Mouse (Mus musculus) thymus, postnatal 25 days (tissue): ENCODE results near the gene Cep112.

Experiments used
- DNase-seq: peaks from one replicate; pipeline ENCODE4 v3.0.0; 2022

Cep112 gene

GRCm38 (mm10) chr11:108449811-108450210 lies 24.8 kb downstream of the Cep112 start:
- DNase-seq: peak; percentile 64

GRCm38 (mm10) chr11:108459599-108459998 lies 34.6 kb downstream of the Cep112 start:
- DNase-seq: no peak

- DNase-seq: no peak
Measured at GRCm38 (mm10) chr11:108464138-108464537, 39.1 kb downstream of the Cep112 start.

- DNase-seq: no peak
Measured at GRCm38 (mm10) chr11:108464715-108465301, 39.8 kb downstream of the Cep112 start.

- DNase-seq: no peak
Measured at GRCm38 (mm10) chr11:108475738-108476137, 50.7 kb downstream of the Cep112 start.

- no peak for DNase-seq
Measured at GRCm38 (mm10) chr11:108476226-108476625, 51.2 kb downstream of the Cep112 start.

- no peak for DNase-seq
Measured at GRCm38 (mm10) chr11:108483976-108484375, 59.0 kb downstream of the Cep112 start.

GRCm38 (mm10) chr11:108488256-108488655 lies 63.3 kb downstream of the Cep112 start:
- no peak for DNase-seq

GRCm38 (mm10) chr11:108489863-108490262 lies 64.9 kb downstream of the Cep112 start:
- no peak for DNase-seq

- no peak for DNase-seq
Measured at GRCm38 (mm10) chr11:108508190-108508589, 83.2 kb downstream of the Cep112 start.

- no peak for DNase-seq
Measured at GRCm38 (mm10) chr11:108527725-108528363, 102.9 kb downstream of the Cep112 start.

- DNase-seq: no peak
Measured at GRCm38 (mm10) chr11:108532901-108533300, 107.9 kb downstream of the Cep112 start.

GRCm38 (mm10) chr11:108534014-108534413 lies 109.0 kb downstream of the Cep112 start:
- DNase-seq: no peak

- no peak for DNase-seq
Measured at GRCm38 (mm10) chr11:108552997-108553622, 128.1 kb downstream of the Cep112 start.

- DNase-seq: no peak
Measured at GRCm38 (mm10) chr11:108553881-108554280, 128.9 kb downstream of the Cep112 start.

GRCm38 (mm10) chr11:108558544-108558943 lies 133.6 kb downstream of the Cep112 start:
- no peak for DNase-seq

GRCm38 (mm10) chr11:108559506-108559905 lies 134.5 kb downstream of the Cep112 start:
- no peak for DNase-seq

GRCm38 (mm10) chr11:108562076-108562475 lies 137.1 kb downstream of the Cep112 start:
- DNase-seq: no peak

GRCm38 (mm10) chr11:108586551-108587184 lies 161.7 kb downstream of the Cep112 start:
- no peak for DNase-seq

- no peak for DNase-seq
Measured at GRCm38 (mm10) chr11:108593207-108593958, 168.4 kb downstream of the Cep112 start.

- no peak for DNase-seq
Measured at GRCm38 (mm10) chr11:108593959-108594579, 169.1 kb downstream of the Cep112 start.

- DNase-seq: no peak
Measured at GRCm38 (mm10) chr11:108605301-108605700, 180.3 kb downstream of the Cep112 start.

GRCm38 (mm10) chr11:108606036-108606435 lies 181.0 kb downstream of the Cep112 start:
- no peak for DNase-seq
